Mouse (Mus musculus) cerebral cortex, adult 2 months (tissue): ENCODE data around the gene Ccdc117.

ENCODE experiments used
- WGBS: fragments of 180-500 bp; shearing (Covaris S2); methylation state at CpG from one replicate; pipeline ENCODE4 v1.1.7; 2018; 5-methylcytosine and 5-hydroxymethylcytosine counted together

The Ccdc117 gene

GRCm38 (mm10) chr11:5541799-5542481 is at the start of gene Ccdc117:
TSS of gene Ccdc117 (minus strand) at chr11:5542187.
- WGBS = under 1% methylated on average over 63 of the region's 65 CpGs

- WGBS = 55% methylated on average over 6 of the region's 6 CpGs
Observed at GRCm38 (mm10) chr11:5575046-5575445, 33.1 kb upstream of the Ccdc117 start.

- 87% methylated on average over 2 of the region's 2 CpGs for WGBS
Observed at GRCm38 (mm10) chr11:5573821-5574220, 31.8 kb upstream of the Ccdc117 start.

GRCm38 (mm10) chr11:5571856-5572255 is 29.9 kb upstream of the Ccdc117 start:
- WGBS = 94% methylated on average over 4 of the region's 4 CpGs

- 76% methylated on average over 12 of the region's 12 CpGs for WGBS
Observed at GRCm38 (mm10) chr11:5569474-5569873, 27.5 kb upstream of the Ccdc117 start, which contains the start of gene Ankrd36. TSS of gene Ankrd36 (plus strand) at chr11:5569684.

GRCm38 (mm10) chr11:5568082-5568481 is 26.1 kb upstream of the Ccdc117 start:
- 96% methylated on average over 5 of the region's 5 CpGs for WGBS

GRCm38 (mm10) chr11:5567654-5568053 is 25.7 kb upstream of the Ccdc117 start:
- WGBS = 97% methylated on average over 6 of the region's 6 CpGs

- WGBS = 76% methylated on average over 2 of the region's 2 CpGs
Observed at GRCm38 (mm10) chr11:5566506-5566905, 24.5 kb upstream of the Ccdc117 start.

- 90% methylated on average over 3 of the region's 3 CpGs for WGBS
Observed at GRCm38 (mm10) chr11:5565596-5565995, 23.6 kb upstream of the Ccdc117 start.

- WGBS = 94% methylated on average over 6 of the region's 6 CpGs
Observed at GRCm38 (mm10) chr11:5563898-5564297, 21.9 kb upstream of the Ccdc117 start.

GRCm38 (mm10) chr11:5562625-5563268 is 20.8 kb upstream of the Ccdc117 start:
- WGBS = 55% methylated on average over 9 of the region's 9 CpGs

- 75% methylated on average over 3 of the region's 3 CpGs for WGBS
Observed at GRCm38 (mm10) chr11:5560273-5560672, 18.3 kb upstream of the Ccdc117 start.

- WGBS = 68% methylated on average over 1 of the region's 1 CpGs
Observed at GRCm38 (mm10) chr11:5551931-5552330, 9.9 kb upstream of the Ccdc117 start.

GRCm38 (mm10) chr11:5551430-5551829 is 9.4 kb upstream of the Ccdc117 start:
- WGBS = 85% methylated on average over 5 of the region's 5 CpGs

- WGBS = 88% methylated on average over 3 of the region's 3 CpGs
Observed at GRCm38 (mm10) chr11:5546693-5547092, 4.7 kb upstream of the Ccdc117 start.

GRCm38 (mm10) chr11:5545457-5545856 is 3.5 kb upstream of the Ccdc117 start:
- 76% methylated on average over 4 of the region's 4 CpGs for WGBS

- WGBS = 57% methylated on average over 1 of the region's 1 CpGs
Observed at GRCm38 (mm10) chr11:5544709-5545108, 2.7 kb upstream of the Ccdc117 start.

GRCm38 (mm10) chr11:5543281-5543680 is 1.3 kb upstream of the Ccdc117 start:
- 94% methylated on average over 1 of the region's 1 CpGs for WGBS

- WGBS = 48% methylated on average over 5 of the region's 5 CpGs
Observed at GRCm38 (mm10) chr11:5542482-5543185, 647 bp upstream of the Ccdc117 start.

- WGBS = under 1% methylated on average over 28 of the region's 28 CpGs
Observed at GRCm38 (mm10) chr11:5541230-5541798, 673 bp downstream of the Ccdc117 start.

- 60% methylated on average over 4 of the region's 4 CpGs for WGBS
Observed at GRCm38 (mm10) chr11:5540331-5540730, 1.7 kb downstream of the Ccdc117 start.

- 81% methylated on average over 4 of the region's 4 CpGs for WGBS
Observed at GRCm38 (mm10) chr11:5537454-5537853, 4.5 kb downstream of the Ccdc117 start.
